Mouse (Mus musculus) B cell, adult 67 days (primary cell): Measurements from ENCODE around the gene Snx30. TPM values are rescaled to one million over a fixed set of nuclear protein-coding genes. Genes with fewer than 3 reads are reported as not detected.

Experiments used
- total RNA-seq, 2 experiments: library from RNA; stranded (reverse); gene quantifications; 4 replicates each; pipeline ENCODE4 v1.2.4; 2023

The Snx30 gene
- 100 to 1,000 TPM; 109 to 112 TPM for total RNA-seq

DNA sequence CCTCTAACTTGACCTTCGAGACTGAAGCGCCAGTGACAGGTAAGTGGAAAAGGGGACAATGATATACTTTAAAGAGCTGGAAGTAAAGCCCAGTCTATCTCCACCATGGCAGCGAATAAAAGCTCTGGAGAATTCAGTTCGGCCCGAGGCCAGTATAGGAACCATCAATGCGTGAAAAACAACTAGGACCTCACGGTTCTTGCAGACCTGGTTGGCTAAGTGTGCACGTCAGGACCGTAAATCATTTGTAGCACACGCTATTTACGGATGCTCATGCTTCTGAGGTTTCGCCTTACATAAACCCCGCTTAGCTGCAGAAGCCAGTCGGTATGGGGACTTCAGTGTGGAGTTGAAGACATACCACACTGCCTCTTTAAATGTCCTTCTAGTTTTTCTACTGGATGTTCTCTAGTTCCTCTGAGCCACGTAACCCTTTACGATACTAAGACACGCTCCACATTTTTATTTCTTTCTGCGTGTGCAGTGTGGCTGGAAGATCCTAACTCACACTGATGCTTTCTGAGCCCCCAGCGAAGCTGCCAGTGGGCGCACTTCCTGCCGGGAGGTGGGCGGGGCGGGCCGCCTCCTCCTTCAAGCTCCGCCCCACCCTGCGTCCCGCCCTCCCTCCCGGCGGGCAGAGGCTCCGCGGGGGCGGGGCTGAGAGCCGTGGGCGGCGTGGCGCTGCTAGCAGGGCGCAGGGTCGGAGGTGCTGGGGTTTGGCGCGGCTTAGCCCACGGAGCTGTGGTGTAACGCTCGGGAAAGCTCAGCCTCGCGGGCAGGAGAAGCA lies at the start of gene Snx30:
Gene Snx30 (plus strand): TSS at position 660 of the 787 bp plus-strand sequence.

DNA sequence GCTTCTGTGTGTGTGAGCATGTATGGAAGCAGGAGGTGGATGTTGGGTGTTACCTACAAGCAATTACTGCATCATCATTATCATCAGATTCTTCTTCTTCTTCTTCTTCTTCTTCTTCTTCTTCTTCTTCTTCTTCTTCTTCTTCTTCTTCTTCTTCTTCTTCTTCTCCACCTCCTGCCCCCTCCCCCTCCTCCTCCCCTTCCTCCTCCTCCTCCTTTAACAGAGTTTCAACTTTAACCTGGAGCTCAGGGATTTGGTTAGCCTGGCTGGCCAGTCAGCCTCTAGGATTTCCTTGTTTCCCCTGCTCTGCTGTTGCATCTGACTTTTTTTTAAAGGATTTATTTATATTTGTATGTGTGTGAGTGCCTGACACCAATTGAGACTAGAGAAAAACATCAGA lies 4.2 kb upstream of the Snx30 start, which contains the start of gene Inip:
Gene Inip (minus strand): TSS at position 101 of the 400 bp plus-strand sequence.

DNA sequence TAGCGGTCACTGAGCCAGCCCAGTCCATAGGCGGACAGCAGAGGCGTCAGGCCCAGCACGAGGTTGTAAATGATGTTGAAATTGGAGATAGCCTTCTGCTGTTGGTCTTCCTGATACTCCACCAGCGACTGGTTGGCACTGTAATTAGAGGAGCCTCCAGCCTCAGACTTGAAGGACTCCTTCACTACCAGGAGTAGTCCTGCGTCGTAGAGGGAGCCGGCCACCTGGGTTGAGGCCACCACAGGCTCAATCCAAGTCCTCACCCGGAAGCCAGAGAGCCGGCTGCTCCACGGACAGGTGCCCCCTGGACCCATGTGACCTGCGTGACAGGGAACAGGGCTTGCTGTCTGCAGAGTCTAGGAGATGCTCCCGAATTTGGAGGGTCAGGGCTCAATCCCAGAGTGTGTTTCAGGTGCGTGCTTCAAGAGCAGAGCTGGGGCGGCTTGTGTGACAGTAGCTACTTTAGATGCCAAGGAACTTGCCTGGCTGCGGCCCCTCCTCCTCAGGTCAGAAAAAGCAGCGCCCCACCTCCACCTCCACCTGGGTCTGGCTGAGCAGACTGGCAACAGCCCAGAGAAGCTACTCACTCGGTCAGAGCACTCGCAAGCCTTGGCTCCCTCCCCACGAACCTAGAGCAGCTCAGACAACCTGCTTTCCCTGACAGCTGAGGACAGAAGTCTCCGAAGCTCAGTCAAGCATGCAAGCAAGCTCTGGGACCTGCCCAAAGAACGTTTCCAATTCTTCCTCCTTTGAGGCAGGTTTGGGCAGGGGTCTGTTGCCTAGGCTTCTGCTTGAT lies 109.2 kb downstream of the Snx30 start, which contains the start of gene Slc46a2:
Gene Slc46a2 (minus strand): TSS at position 449 of the 796 bp plus-strand sequence.

Other genes with a start within 250 kb of the Snx30 start
- gene Hsdl2, start 224.3 kb upstream of the Snx30 start, total RNA-seq, result 10 to 100 TPM; 15.3 to 19.7 TPM
- gene E130308A19Rik, start 179.6 kb upstream of the Snx30 start, total RNA-seq, result 10 to 100 TPM; 20.3 to 20.6 TPM
- gene Inip, start 4.3 kb upstream of the Snx30 start, total RNA-seq, result 10 to 100 TPM; 40.7 to 46.8 TPM
- gene Slc46a2, start 109.2 kb downstream of the Snx30 start, total RNA-seq, result not detected
- gene Mup4, start 154.9 kb downstream of the Snx30 start, total RNA-seq, result not detected
- gene Mup6, start 158.5 kb downstream of the Snx30 start, total RNA-seq, result not detected